Mouse (Mus musculus) midbrain, embryonic 12.5 days (tissue): ENCODE results near the gene Heatr4. TPM values are rescaled to one million over a fixed set of nuclear protein-coding genes. Genes with fewer than 3 reads are reported as not detected.
"Not testable (repeated sequence)": the region's sequence is repeated elsewhere in the genome, so short reads cannot be mapped to it uniquely, and the experiment has no call there.

Source experiments
- ATAC-seq: fragments of 200-750 bp; cut with Nextera tagmentation; 2 replicates; pipeline ENCODE4 v1.8.0; 2017; ENCODE audit warnings: low read depth, moderate TSS enrichment, moderate library complexity; ENCODE audit not compliant: low FRiP score
- H3K27ac ChIP-seq: fragments of 300-500 bp; sonication (generic); replicated peaks from 2 replicates; pipeline ENCODE4 v1.5.1; 2016; ENCODE audit warnings: mild to moderate bottlenecking
- H3K27me3 ChIP-seq: fragments of 300-500 bp; sonication (generic); 2 replicates; pipeline ENCODE4 v1.6.1; 2016; ENCODE audit warnings: mild to moderate bottlenecking
- H3K36me3 ChIP-seq: fragments of 300-500 bp; sonication (generic); 2 replicates; pipeline ENCODE4 v1.6.1; 2016
- H3K4me1 ChIP-seq: fragments of 300-500 bp; sonication (generic); 2 replicates; pipeline ENCODE4 v1.6.1; 2016
- H3K4me2 ChIP-seq: fragments of 300-500 bp; sonication (generic); replicated peaks from 2 replicates; pipeline ENCODE4 v1.6.1; 2016; ENCODE audit warnings: mild to moderate bottlenecking, moderate library complexity
- H3K4me3 ChIP-seq: fragments of 300-500 bp; sonication (generic); 2 replicates; pipeline ENCODE4 v1.5.1; 2016; ENCODE audit warnings: mild to moderate bottlenecking
- H3K9ac ChIP-seq: fragments of 300-500 bp; sonication (generic); replicated peaks from 2 replicates; pipeline ENCODE4 v1.6.1; 2016; ENCODE audit warnings: mild to moderate bottlenecking, moderate library complexity
- H3K9me3 ChIP-seq: fragments of 300-500 bp; sonication (generic); 2 replicates; pipeline ENCODE4 v1.6.1; 2016; ENCODE audit warnings: mild to moderate bottlenecking
- WGBS: fragments of 180-500 bp; shearing (Covaris S2); methylation state at CpG from one replicate; pipeline ENCODE4 v1.1.7; 2016; 5-methylcytosine and 5-hydroxymethylcytosine counted together
- polyA plus RNA-seq: library from polyadenylated mRNA; unstranded; fragments of >200 nt; fragmentation: Nextera tagmentation; extraction: Ambion mirVana; gene quantifications from 2 replicates; pipeline ENCODE4 v1.2.1, GENCODE M21; 2016

The Heatr4 gene
- polyA plus RNA-seq, 1 experiment from 2014 or later: not detected

GRCm38 (mm10) chr12:83950840-83951701, 33.6 kb downstream of the Heatr4 start:
- Histone ChIP-seq H3K27me3 (0 out of 2 replicates have a peak, but pooled peaks cover 5% of the 10 kb centered on the region), H3K4me2 (peak overlapping the region; percentile 84), H3K4me3 (peak overlapping the region; percentile 65), H3K27ac (peak overlapping the region; percentile 84), H3K36me3 (0 out of 2 replicates have a peak, but pooled peaks cover 12% of the 10 kb centered on the region), H3K9me3 (no peaks in the 10 kb centered on the region), H3K4me1 (peaks cover 28% of the 10 kb centered on the region), H3K9ac (peak overlapping the region; percentile 81)
- WGBS: under 1% methylated on average over 98 of the region's 116 CpGs
- peak; percentile 62 for ATAC-seq

- ATAC-seq: peak; percentile 92
- H3K4me1 ChIP-seq: peaks cover 28% of the 10 kb centered on the region
- WGBS: under 1% methylated on average over 37 of the region's 37 CpGs
These were observed 34.2 kb downstream of the Heatr4 start, which contains the start of gene Riox1 for GRCm38 (mm10) chr12:83950493-83950839. Riox1 (plus strand) TSS chr12:83950608.

GRCm38 (mm10) chr12:83949776-83950492, 34.7 kb downstream of the Heatr4 start:
- Histone ChIP-seq H3K4me2 (peak overlapping the region; percentile 84), H3K27ac (no peak overlapping the region), H3K4me1 (peaks cover 26% of the 10 kb centered on the region), H3K36me3 (0 out of 2 replicates have a peak, but pooled peaks cover 5% of the 10 kb centered on the region), H3K9ac (peak overlapping the region; percentile 81), H3K9me3 (no peaks in the 10 kb centered on the region), H3K4me3 (peak overlapping the region; percentile 65), H3K27me3 (0 out of 2 replicates have a peak, but pooled peaks cover 5% of the 10 kb centered on the region)
- ATAC-seq: peak; percentile 45; the same call in 1 of the 2 replicates
- 26% methylated on average over 11 of the region's 11 CpGs for WGBS

More at GRCm38 (mm10) chr12:83950493-83950839, 34.2 kb downstream of the Heatr4 start, which contains the start of gene Riox1:
- H3K9ac ChIP-seq: peak within 1 kb of the TSS; percentile 81
- H3K9me3 ChIP-seq: no peaks in the 10 kb centered on the region
- H3K36me3 ChIP-seq: 0 out of 2 replicates have a peak, but pooled peaks cover 9% of the 10 kb centered on the region
- H3K4me3 ChIP-seq: peak within 1 kb of the TSS; percentile 65
- peak within 1 kb of the TSS; percentile 84 for H3K4me2 ChIP-seq
- 0 out of 2 replicates have a peak, but pooled peaks cover 5% of the 10 kb centered on the region for H3K27me3 ChIP-seq
- peak within 1 kb of the TSS; percentile 84 for H3K27ac ChIP-seq

- H3K27me3 ChIP-seq: 0 out of 2 replicates have a peak, but pooled peaks cover 5% of the 10 kb centered on the region
- H3K9ac ChIP-seq: no peak overlapping the region
- H3K27ac ChIP-seq: no peak overlapping the region
- 87% methylated on average over 4 of the region's 4 CpGs for WGBS
- H3K4me2 ChIP-seq: no peak overlapping the region
- no peak for ATAC-seq
- no peaks in the 10 kb centered on the region for H3K9me3 ChIP-seq
- H3K4me1 ChIP-seq: peaks cover 26% of the 10 kb centered on the region
- no peak overlapping the region for H3K4me3 ChIP-seq
- H3K36me3 ChIP-seq: 0 out of 2 replicates have a peak, but pooled peaks cover 5% of the 10 kb centered on the region
These were observed 35.6 kb downstream of the Heatr4 start for GRCm38 (mm10) chr12:83949043-83949442.

- Histone ChIP-seq H3K9me3 (no peaks in the 10 kb centered on the region), H3K4me3 (no peak overlapping the region), H3K27me3 (0 out of 2 replicates have a peak, but pooled peaks cover 5% of the 10 kb centered on the region), H3K4me2 (no peak overlapping the region), H3K27ac (no peak overlapping the region), H3K9ac (no peak overlapping the region), H3K4me1 (peaks cover 14% of the 10 kb centered on the region), H3K36me3 (no peaks in the 10 kb centered on the region)
- WGBS: 92% methylated on average over 8 of the region's 8 CpGs
- no peak for ATAC-seq
These were observed 37.3 kb downstream of the Heatr4 start for GRCm38 (mm10) chr12:83947260-83947811.

GRCm38 (mm10) chr12:83941938-83942337, 42.7 kb downstream of the Heatr4 start:
- Histone ChIP-seq H3K4me3 (no peak overlapping the region), H3K36me3 (no peaks in the 10 kb centered on the region), H3K27me3 (no peaks in the 10 kb centered on the region), H3K4me1 (no peaks in the 10 kb centered on the region), H3K9ac (no peak overlapping the region), H3K27ac (no peak overlapping the region), H3K4me2 (no peak overlapping the region), H3K9me3 (no peaks in the 10 kb centered on the region)
- no peak for ATAC-seq
- WGBS: 87% methylated on average over 3 of the region's 3 CpGs

- H3K9ac ChIP-seq: no peak overlapping the region
- H3K4me2 ChIP-seq: no peak overlapping the region
- no peaks in the 10 kb centered on the region for H3K4me1 ChIP-seq
- H3K27me3 ChIP-seq: no peaks in the 10 kb centered on the region
- H3K27ac ChIP-seq: no peak overlapping the region
- 52% methylated on average over 4 of the region's 4 CpGs for WGBS
- no peak overlapping the region for H3K4me3 ChIP-seq
- no peak for ATAC-seq
- H3K9me3 ChIP-seq: no peaks in the 10 kb centered on the region
- H3K36me3 ChIP-seq: no peaks in the 10 kb centered on the region
These were observed 44.6 kb downstream of the Heatr4 start for GRCm38 (mm10) chr12:83940031-83940430.

- Histone ChIP-seq H3K36me3 (no peaks in the 10 kb centered on the region), H3K4me2 (no peak overlapping the region), H3K4me3 (no peak overlapping the region), H3K4me1 (no peaks in the 10 kb centered on the region), H3K9ac (no peak overlapping the region), H3K27me3 (no peaks in the 10 kb centered on the region), H3K27ac (no peak overlapping the region), H3K9me3 (0 out of 2 replicates have a peak, but pooled peaks cover 2% of the 10 kb centered on the region)
- 75% methylated on average over 2 of the region's 2 CpGs for WGBS
- no peak for ATAC-seq
These were observed 45.3 kb downstream of the Heatr4 start for GRCm38 (mm10) chr12:83939332-83939731.

- not testable (repeated sequence) for H3K4me1 ChIP-seq, H3K27ac ChIP-seq, H3K27me3 ChIP-seq, H3K36me3 ChIP-seq, H3K9me3 ChIP-seq, H3K4me2 ChIP-seq, ATAC-seq, H3K9ac ChIP-seq, H3K4me3 ChIP-seq
- WGBS: 35% methylated on average over 1 of the region's 1 CpGs
These were observed 46.1 kb downstream of the Heatr4 start for GRCm38 (mm10) chr12:83938592-83938991.

GRCm38 (mm10) chr12:83937600-83937999, 47.1 kb downstream of the Heatr4 start:
- Histone ChIP-seq H3K9me3 (0 out of 2 replicates have a peak, but pooled peaks cover 3% of the 10 kb centered on the region), H3K36me3 (no peaks in the 10 kb centered on the region), H3K4me3 (no peak overlapping the region), H3K27ac (no peak overlapping the region), H3K4me2 (no peak overlapping the region), H3K27me3 (no peaks in the 10 kb centered on the region), H3K4me1 (no peaks in the 10 kb centered on the region; the same call in 1 of the 2 replicates), H3K9ac (no peak overlapping the region)
- WGBS: 70% methylated on average over 10 of the region's 10 CpGs
- ATAC-seq: no peak

GRCm38 (mm10) chr12:83929186-83929804, 55.4 kb downstream of the Heatr4 start:
- H3K4me2 ChIP-seq: no peak overlapping the region
- ATAC-seq: no peak
- no peaks in the 10 kb centered on the region for H3K27me3 ChIP-seq
- H3K4me1 ChIP-seq: no peaks in the 10 kb centered on the region; the same call in 1 of the 2 replicates
- H3K9me3 ChIP-seq: 0 out of 2 replicates have a peak, but pooled peaks cover under 1% of the 10 kb centered on the region
- H3K9ac ChIP-seq: no peak overlapping the region
- H3K4me3 ChIP-seq: no peak overlapping the region
- no peak overlapping the region for H3K27ac ChIP-seq
- no peaks in the 10 kb centered on the region for H3K36me3 ChIP-seq
- 43% methylated on average over 2 of the region's 2 CpGs for WGBS
